Mouse (Mus musculus): Measurements from ENCODE around the gene Fhod1.
"Not testable (repeated sequence)": the region's sequence is repeated elsewhere in the genome, so short reads cannot be mapped to it uniquely, and the experiment has no call there.

Gene Fhod1

GRCm38 (mm10) chr8:105297511-105298192, 50.1 kb downstream of the Fhod1 start, which contains the start of gene E2f4:
Gene E2f4 (plus strand): TSS chr8:105297663.
- in situ Hi-C loops (cut with MboI, MseI): no loop called here

DNA sequence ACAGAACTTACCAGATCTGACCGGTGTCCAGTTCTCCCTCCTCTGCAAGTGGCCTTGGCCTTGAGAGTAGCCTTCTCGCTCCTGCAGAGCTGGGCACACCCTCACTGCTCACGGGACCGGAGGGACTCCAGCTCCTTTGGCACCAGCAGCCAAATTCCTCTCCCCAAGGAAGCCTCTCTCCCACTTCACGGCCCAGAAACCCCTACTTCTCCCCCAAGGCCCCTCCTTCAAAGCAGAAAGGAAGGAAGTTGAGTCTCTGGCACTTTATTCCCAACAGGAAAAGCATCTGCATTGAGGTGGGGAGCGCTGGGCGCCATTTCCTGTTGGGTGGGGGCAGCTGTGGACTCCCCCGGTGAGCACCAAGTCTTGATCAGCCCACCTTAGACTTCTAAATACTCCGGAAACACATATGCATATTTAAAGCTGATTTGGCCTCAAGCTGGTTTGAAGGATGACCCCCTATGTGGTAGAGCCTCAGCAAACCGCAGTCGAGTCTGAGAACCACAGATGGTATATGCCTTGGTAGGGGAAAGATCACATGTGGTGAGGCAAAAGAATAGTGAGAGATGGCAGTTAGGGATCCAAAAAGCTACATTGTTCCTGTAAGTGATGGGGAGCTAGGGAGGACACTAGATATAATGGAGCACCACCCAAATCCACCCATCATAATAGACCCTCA, 51.7 kb downstream of the Fhod1 start, which contains the start of gene Exoc3l:
Gene Exoc3l, minus strand, starts transcription at position 207 of the 679 bp plus-strand sequence.
- in situ Hi-C loops (cut with MboI, MseI): no loop called here

DNA sequence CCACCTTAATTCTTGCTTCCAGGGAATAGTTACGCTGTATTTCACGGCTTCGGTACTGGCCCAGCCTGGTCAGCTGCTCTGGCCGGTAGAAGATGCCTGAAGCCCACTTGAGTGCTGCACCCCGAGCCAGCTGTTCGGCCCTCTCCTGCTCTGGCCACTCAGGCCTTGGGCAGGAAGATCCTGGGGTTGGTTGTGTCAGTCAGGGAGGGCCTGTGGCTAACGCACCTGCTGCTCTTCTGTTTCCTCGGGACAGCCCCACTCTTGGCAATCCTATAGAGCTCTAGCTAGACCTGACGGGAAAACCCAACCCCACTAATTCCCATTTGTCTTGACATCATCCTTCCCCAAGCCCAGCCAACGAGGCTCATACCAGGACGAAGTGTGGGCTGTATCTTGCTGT, 52.5 kb downstream of the Fhod1 start:
- in situ Hi-C loops (cut with MboI, MseI): no loop called here

DNA sequence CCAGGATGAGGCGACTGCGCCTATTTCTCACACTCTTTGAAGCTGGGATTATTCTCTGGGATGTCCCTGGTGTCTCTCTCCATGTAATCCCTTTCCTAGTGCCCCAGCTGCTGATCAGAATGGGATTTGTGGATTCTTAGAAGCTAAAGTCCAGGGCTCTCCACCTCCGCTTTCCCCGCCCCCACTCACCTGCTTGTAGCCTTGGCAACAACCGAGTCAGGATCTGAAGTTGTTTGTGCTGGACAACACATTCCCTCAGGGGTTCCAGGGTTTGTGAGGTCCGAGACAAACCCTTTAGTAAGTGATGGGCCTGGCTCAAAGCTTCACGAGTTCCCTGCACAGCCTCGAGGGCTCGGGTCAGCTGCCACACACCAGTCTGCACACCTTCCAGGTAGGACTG, 53.0 kb downstream of the Fhod1 start:
- in situ Hi-C loops (cut with MboI, MseI): no loop called here

- in situ Hi-C loops (cut with MboI, MseI): no loop called here
These were observed 54.3 kb downstream of the Fhod1 start for GRCm38 (mm10) chr8:105293405-105293804.

DNA sequence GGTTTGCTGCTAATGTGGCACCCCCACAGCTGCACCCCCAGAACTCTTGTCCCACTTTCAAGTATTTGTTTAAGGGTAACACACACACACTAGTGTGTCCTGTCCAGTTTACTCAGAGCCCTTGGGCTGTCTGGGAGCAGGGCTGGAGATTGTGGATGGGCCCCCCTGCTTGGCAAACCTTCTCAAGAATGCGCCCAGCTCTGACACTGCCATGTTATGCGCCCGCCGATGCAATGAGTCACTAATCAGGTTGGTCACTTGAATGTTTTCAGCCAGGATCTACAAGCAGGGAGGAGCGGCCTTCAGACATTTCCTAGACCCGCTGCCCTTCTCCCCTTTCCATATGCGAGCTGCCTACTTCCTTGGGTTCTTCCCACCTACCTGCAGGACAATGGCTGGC, 55.3 kb downstream of the Fhod1 start:
- in situ Hi-C loops (cut with MboI, MseI): no loop called here

DNA sequence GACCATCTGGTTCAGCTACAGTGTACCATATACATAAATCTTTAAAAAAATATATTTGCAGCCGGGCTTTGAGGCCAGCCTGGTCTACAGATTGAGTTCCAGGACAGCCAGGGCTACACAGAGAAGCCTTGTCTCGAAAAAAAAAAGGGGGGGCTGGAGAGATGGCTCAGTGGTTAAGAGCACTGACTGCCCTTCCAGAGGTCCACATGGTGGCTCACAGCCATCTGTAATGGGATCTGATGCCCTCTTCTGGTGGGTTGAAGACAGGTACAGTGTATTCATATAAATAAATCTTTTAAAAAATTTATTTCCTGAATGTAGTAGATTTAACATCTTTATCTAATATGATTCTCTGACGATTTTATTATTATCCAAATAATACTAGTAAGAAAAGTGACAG, 56.0 kb downstream of the Fhod1 start:
- in situ Hi-C loops (cut with MboI, MseI): not testable (repeated sequence)

DNA sequence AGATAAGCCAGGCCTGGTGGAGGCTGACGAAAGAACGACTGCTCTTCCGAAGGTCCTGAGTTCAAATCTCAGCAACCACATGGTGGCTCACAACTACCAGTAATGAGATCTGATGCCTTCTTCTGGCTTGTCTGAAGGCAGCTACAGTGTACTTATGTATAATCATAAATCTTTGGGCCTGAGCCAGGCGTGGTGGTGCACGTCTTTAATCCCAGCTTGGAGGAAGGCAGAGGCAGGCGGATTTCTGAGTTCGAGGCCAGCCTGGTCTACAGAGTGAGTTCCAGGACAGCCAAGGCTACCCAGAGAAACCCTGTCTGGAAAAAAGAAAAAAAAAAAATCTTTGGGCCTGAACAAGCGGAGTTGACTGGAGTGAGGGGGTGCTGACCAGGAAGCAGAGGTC, 56.4 kb downstream of the Fhod1 start:
- in situ Hi-C loops (cut with MboI, MseI): not testable (repeated sequence)

DNA sequence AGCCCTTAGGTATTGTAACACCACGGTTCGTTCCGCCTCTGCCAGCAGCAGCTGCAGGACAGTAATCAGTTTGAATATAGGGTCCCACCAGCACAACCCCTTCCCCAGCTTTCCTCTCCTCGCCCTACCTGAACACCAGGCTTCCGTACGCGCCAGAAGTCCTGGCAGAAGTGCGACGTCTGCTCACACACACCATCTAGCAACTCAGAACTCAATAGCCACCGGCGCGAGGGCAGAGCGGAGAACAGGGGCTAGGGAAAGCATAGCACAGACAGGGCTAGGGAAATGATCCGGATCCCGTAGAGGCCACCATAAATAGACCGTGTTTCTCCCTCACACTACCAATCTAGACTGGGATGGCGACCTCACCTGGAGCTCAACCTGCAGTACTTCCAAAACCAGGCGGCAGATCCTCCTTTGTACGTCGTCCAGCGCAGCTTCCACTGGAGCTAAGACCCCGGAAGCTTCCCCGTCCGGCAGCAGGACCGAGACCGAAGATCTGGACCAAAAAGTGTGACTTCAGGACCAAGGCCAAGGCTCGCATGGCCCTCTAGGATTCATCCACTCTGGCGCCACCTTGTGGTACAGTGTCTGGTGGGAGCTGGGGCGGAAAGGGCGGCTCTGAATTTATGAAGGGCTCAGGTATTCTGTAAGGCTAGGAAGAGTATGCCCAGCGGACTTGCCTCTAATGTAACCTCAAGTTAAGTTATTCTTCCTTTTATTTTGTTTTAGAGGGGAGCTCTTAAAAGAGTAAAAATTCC, 57.0 kb downstream of the Fhod1 start:
- in situ Hi-C loops (cut with MboI, MseI): no loop called here

DNA sequence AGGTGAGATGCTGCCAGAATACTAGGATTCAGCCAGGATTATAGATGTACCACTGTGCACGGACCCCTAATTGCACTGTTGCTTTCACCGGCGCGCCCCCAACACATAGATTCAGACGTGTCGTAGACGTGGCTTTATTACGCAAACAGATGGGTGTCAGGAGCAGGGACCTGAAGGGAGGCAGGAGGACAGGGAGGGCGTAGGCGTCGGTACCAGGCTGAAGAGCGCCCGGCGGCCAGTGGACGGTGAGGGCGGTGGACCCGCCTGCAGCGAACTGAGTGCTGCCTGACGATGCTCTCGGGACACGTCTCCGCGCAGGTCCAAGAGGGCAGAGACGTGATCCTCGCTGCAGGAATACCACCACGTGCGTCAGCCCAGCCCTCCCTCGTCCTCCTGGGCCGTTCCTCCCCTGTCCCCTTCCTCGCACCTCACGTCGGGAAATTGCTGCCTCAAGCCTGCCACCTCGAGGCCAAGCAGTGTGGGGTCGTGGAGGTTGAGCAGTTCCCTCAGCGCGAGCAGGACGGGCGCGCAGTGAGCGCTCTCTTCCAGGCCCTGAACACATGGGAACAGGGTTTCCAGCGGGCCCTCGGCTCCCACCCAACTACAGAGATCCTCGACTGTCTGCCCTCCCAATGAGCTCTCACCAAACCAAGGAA, 57.8 kb downstream of the Fhod1 start, which contains the start of gene 4931428F04Rik:
Gene 4931428F04Rik, minus strand, starts transcription at position 60 of the 656 bp plus-strand sequence.
- in situ Hi-C loops (cut with MboI, MseI): no loop called here

DNA sequence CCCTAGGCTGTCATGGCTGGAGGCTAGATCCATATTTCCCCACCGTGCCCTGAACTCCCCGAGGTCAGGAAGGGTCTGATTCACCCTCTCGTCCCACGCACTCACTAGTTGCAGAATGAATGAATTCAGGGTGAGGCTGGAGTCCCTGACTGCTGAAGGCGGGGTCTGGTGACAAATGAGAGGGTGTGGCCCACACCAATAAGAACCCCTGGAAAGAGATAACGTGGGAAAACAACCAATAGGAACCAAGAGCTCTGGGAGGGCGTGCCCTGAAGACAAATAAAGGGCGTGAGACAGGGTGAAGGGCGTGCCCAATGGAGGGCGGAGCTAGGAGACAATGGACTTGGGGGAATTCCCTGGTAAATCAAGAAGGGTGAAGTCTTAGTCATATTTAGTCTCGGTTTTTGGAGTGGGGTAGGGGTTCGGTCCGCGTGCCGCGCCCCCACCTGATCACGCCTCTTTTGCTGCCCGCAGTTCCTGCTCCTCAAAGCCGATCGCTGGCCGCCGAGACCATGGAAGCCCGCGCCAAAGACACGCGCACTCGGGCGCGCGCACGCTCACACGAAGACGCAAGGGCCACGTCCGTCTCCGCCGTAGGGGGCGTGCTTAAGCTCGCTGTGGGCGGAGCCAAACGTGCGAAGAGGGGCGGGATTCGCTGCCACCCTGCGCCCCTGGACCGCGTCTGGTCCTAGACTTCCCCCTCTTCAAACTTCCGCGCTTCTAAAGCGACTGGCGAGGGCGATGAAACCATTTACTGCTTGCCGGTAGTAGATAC, 58.6 kb downstream of the Fhod1 start:
- in situ Hi-C loops (cut with MboI, MseI): no loop called here

DNA sequence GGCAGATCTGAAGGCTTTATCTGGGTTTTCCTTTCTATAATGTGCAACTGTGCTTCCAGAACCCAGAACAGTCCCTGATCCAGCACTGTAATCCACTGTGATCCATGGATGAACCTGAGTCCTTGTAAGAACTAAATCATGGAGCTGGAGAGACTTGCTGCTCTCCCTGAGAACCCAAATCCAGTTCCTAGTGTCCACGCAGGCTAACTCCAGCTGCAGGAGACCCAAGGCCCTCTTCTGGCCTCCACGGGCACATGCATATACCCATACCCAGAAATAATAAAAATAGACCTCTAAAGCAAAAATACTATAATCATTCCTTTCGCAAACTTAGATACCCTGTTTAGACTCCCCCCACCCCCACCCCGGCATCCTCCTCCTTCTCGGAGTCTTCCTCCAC, 59.5 kb downstream of the Fhod1 start:
- in situ Hi-C loops (cut with MboI, MseI): no loop called here

GRCm38 (mm10) chr8:105286907-105287306, 60.8 kb downstream of the Fhod1 start:
- in situ Hi-C loops (cut with MboI, MseI): no loop called here

DNA sequence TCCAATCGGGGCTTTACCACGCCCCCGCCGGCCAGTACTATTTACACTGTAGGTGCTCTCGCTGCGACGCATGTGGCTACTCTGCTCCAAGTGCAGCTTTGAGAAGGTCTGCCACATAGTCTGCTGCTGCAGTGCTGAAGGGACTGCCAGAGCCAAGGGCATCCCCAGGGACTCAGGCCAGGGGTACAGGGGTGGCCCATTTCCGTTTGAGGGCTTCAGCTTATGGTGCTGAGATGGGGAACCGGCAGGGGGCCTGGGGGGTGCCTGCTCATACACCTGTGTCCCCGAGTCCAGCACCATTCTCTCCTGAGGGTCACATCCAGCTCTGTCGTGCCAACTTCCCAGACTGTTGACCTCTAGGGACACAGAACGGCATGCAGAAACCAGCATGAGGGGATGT, 62.2 kb downstream of the Fhod1 start:
- in situ Hi-C loops (cut with MboI, MseI): no loop called here

GRCm38 (mm10) chr8:105283074-105283473, 64.7 kb downstream of the Fhod1 start:
- in situ Hi-C loops (cut with MboI, MseI): no loop called here

DNA sequence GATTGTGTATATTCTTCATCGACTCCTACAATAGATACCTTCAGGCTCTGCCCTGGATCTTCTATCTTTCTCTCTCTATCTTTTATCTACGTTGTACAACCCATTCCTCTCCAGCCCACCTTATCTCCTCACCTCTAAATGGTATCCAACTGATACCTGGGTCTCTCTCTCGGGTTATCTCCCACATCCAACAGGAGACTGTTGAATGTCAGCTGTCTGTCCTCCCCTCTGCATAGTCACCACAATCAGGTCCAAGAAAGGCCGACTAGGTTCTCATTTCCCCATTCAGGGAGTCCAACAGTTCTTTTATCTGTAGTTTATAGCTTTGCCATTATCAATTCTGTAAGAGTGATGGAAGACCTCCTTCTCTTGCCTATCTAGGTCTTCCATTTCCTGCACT, 65.5 kb downstream of the Fhod1 start:
- in situ Hi-C loops (cut with MboI, MseI): no loop called here

DNA sequence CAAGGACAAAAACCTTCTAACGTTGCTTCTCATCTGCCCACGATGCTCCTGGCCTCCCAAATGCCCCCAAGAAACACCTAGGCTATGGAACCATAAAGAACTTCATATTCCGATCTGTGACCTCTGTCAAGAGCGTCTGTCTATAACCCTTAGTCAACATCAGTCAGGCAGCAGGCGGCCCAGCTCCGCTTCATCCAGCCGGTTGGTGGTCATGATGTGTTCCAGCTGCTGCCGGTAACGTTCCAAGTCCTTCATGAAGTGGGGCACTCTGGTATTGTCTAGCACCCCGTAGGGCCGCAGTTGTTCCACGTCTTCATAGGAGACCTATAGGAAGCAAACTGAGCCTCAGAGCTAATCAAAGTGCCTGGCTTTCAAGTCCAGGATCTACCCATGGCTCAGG, 65.9 kb downstream of the Fhod1 start:
- in situ Hi-C loops (cut with MboI, MseI): no loop called here

DNA sequence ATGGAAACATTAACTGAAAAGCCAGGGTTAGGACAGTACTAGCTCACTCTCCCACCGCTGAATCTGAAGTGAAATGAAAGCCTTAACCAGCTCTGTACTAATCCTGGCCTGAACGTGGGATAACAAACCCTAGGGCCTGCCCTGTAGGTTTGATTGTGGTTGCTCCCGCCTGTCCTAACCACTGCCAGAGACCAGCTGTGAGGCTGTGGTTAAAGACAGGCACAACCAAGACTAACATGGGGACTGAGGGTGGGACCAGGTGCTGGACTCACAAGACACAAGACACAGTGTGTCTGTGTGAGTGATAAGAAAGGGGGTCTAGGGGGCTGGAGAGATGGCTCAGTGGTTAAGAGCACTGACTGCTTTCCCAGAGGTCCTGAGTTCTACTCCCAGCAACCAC, 67.2 kb downstream of the Fhod1 start:
- in situ Hi-C loops (cut with MboI, MseI): no loop called here

Data from T-helper 2 cell (primary cell).